Mouse (Mus musculus) cerebellum, adult 11 months (tissue): ENCODE results near the gene Hoxd1.

Experiments
- DNase-seq: peaks from one replicate; pipeline ENCODE4 v3.0.0; 2022

Hoxd1 gene

DNA sequence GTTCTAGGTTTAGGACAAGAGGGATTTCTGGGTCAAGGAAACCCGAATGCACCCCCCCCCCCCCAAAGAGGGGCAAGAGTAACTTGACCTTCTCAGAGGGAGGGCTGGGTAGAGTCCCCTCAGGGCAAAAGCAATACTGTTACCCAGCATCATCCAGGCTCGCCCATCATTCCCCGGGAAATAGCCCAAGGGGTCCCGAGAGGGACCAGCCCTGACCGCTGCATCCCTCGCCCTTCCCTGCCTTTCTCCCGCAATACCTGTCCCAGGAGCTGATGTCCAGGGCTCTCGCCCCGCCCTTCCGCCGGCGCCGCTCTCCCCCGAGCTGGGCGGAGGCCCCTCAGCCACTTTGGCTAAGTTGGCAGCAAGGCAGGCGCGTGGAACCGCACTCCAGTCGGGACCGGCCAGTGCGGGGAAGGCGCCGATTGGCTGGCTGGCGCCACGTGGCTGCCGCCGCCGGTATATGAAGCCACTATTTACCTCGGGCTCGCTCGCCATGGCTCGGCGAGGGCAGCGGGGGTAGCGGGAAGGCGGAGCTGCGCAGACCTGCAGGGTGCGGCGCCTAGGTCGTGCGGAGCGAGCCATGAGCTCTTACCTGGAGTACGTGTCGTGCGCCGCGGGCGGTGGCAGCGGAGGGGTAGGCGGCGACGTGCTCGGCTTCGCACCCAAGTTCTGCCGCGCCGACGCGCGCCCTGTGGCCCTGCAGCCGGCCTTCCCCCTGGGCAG, at the start of gene Hoxd1:
Gene Hoxd1, plus strand, starts transcription at position 459 of the 723 bp plus-strand sequence.
- no peak for DNase-seq

DNA sequence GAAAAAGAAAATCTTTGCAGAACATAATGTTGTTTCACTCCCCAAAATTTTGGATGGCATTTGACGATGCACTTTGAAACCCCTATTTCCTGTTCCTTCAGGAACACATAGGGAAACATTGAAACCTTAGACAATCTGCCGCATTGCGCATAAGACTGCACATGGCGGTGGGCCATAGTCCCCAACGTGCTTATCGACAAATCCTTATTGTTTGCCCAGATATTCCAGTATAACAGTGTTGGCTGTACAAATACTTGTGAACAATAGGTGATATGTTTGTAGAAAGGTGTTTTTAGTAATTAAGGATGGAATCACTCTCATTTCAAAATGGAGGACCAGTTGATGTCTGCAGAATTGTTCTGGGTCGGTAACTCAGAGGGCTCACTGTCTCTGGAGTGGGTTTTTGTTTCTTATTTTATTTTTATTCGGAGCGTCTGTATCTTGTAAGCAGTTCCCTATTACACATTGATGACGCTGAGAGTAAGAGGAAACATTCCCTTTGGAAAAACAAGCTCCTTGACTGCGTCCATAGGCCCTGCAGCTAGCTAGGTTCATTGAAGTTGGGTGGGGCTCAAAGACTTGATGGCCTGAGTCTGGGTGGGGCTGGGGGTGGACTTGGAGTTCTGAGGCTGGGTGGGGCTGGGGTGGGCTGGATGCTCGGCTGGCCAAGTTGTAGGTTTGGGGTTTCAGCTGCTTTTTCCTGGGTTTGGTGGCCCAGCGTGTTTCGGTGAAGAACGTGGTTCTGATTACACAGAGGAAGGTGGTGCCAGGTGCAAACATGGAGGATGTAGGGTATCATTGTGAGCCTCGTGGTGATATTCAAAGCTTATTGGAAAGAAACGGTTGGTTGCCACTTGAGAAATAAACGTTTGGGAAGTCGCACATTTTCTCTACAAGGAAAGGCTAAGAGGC, 49.3 kb upstream of the Hoxd1 start:
- DNase-seq = no peak

GRCm38 (mm10) chr2:74714156-74714789, 48.5 kb upstream of the Hoxd1 start:
- DNase-seq = no peak

GRCm38 (mm10) chr2:74714881-74715280, 47.9 kb upstream of the Hoxd1 start:
- DNase-seq = no peak

GRCm38 (mm10) chr2:74715504-74716241, 47.1 kb upstream of the Hoxd1 start:
- peak; percentile 20 for DNase-seq

DNA sequence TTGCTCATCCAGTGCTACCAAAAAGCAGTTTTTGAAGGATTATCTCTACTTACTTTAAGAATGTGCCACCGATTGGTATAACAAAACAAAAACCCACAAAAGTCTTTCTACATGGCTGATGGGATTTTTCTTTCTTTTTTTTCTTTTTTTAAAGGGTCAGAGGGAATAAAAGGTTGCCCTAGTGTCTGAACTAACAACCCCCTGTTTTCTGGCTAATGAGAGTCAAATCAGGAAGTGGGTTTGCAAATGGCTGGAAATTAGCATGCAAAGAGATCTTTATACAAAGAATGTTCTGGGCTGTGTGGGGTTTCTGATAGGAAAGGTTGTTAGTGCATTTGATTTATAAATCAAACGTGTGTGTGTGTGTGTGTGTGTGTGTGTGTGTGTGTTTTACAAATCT, 42.4 kb upstream of the Hoxd1 start:
- DNase-seq = no peak

DNA sequence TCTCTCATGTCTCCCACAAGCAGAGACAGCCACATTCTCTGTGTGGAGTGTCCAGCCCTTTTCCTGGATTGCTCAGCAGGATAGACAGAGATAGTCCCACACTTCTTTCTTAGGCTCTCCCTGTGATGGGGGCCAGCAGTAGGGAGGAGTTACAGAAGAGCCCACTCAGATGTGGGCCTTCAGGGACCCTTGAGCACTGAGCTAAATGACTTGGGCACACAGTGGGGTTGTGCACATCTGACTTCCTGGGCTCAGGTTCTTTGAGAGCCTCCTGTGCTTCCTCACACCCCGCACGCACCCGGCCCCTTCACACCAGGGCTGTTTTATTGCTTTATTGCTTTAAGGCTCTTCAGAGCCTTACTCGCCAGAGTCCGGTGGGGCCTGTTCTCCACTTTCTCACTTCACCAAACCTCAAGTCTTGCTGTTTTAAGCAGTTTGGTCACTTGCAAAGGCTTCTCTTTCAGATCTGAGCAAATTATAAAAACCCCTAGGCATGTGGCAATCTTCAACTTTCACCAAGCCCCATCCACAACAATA, 41.8 kb upstream of the Hoxd1 start:
- DNase-seq = no peak

- no peak for DNase-seq
Observed at GRCm38 (mm10) chr2:74721882-74722281, 40.9 kb upstream of the Hoxd1 start.

DNA sequence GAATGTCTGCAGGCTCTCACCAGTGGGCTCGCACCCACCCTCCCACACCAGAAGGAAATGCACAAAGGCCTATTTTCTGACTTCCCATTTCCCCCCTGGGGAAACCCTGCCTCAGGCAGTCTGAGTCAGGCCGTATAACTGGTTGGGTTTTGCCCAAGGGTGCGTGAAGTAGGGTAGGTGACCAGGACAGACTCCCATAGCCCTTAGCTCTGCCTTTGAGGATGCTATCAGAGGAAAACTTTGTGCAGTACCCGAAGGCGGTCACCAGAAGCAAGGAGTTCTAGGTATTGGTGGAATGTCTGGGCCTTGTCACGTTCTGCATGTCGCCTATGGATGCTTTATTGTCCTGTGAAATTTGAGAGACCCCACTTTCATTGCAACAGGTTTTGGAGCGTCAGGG, 39.8 kb upstream of the Hoxd1 start:
- DNase-seq = no peak

DNA sequence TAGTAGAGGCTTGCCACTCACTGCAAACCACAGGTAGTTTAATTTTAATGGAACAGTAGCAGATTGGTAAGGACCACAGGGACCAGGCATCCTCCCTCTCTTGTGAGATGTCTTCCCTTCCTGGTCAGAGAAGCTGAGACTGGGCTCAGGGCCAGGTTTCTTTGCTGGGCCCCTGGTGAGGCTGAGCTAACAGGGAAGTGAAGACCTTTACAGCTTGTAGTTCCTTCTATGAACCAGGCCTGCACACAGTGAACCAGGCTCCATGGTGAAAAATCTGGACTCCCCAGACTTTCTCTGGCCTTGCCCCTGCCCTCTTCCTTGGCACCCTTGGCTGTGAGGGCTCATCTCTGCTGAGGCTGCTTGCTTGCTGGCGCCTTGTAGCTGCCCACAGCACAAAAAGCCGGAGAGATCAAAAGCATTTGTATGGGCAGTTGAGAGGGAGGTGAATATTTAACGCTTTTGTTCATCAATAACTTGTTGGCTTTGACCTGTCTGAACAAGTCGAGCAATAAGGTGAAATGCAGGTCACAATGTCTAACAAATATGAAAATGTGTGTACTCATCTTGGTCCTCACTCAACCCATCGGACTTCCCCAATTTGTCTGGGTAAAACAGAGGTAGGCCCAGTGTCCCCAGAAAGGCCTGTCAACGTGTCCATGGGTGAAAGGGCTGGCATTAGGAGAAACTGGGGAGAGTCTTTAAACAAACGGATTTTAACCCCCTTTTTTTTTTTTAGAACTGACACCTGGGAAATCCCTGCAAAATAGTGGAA, 38.4 kb upstream of the Hoxd1 start:
- DNase-seq = no peak

DNA sequence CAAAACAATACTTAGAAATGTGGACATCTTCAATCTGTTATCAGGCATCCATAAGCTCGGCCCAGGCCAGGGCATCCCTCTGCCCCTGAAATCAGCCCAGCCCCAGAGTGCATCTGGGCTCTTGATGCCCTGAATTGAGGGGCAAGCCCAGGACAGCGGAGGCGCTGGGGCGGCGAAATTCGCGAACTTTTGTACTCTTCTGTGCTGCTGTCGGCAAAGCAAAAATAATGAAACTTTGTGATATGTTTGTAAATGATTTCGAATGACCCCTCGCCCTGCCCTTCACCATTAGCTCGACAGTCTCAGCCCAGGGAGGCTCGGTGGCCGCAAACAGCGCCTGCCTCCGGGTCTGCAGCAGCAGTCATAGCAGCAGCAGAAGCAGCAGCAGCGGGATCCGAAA, 37.6 kb upstream of the Hoxd1 start:
- DNase-seq = no peak

DNA sequence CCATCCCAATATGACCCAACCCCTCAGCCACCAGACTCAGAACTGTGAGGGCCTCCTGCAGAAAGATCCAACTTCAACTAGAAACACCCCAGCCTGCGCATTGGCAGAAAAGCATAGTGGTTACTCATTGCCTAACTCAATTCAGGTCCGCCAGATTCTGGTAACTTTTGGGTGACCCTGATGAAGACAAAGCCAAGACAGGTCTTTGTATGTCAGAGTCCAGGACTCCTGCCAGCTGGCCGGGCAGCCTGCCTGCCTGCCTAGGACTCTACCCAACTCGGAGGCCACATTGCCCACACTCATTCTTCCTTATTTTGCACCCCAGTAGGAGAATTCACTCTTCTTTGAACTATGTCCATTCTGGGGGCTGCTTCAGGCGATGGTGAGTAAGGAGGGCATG, 36.2 kb upstream of the Hoxd1 start, which contains the start of gene Gm28230:
Gene Gm28230, plus strand, starts transcription at position 178 of the 400 bp plus-strand sequence.
- DNase-seq = no peak

DNA sequence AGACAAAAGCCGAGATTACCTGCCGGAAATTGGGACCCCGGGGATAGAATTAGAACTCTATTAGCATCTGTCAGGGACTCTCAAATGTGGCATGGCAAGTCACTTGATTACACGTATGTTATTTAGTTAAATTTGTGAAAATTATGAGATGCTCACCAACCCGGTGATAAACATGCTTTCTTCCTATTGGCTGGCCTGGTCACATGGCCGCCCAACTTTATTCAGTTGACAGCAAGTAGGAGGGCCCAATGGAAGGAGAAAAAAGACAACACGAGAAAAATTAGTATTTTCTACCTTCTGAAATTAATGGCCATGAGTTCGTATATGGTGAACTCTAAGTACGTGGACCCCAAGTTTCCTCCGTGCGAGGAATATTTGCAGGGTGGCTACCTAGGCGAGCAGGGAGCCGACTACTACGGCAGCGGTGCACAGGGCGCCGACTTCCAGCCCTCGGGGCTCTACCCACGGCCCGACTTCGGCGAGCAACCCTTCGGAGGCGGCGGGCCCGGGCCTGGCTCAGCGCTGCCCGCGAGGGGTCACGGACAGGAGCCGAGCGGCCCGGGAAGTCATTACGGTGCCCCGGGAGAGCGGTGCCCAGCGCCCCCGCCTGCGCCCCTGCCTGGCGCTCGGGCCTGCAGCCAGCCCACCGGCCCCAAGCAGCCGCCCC, 35.7 kb upstream of the Hoxd1 start:
- no peak for DNase-seq

- no peak for DNase-seq
Observed at GRCm38 (mm10) chr2:74727640-74728302, 35.0 kb upstream of the Hoxd1 start.

DNA sequence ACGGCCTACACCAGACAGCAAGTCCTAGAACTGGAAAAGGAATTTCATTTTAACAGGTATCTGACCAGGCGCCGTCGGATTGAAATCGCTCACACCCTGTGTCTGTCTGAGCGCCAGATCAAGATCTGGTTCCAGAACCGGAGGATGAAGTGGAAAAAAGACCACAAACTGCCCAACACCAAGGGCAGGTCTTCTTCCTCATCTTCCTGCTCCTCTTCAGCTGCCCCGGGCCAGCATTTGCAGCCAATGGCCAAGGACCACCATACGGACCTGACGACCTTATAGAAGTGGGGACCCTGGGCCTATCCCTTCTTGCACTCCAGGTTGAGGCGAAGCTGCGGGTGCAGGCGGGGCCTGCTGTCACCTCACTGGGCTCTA, 34.5 kb upstream of the Hoxd1 start:
- DNase-seq = no peak

GRCm38 (mm10) chr2:74730331-74730730, 32.4 kb upstream of the Hoxd1 start:
- DNase-seq = no peak

DNA sequence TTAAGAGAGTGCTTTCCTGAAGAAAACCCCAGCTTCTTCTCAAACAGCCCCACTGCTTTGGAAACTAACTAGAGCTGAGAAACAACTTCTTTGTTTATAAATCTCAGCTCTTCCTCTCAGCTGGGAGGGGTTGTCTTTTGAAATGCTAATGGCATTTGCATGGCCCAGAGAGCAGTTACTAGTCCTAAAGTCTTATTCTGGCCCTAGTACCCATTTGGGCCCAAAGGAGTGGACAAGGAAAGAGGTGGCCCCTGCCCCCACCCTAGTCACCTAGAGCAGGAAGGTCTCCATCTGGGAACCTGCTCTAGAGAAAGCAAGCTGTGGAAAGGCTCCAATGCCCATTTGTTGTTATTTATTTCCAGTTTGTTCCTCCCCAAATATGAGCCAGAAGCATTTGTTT, 31.7 kb upstream of the Hoxd1 start:
- no peak for DNase-seq

- DNase-seq = no peak
Observed at GRCm38 (mm10) chr2:74731799-74732512, 30.8 kb upstream of the Hoxd1 start.

DNA sequence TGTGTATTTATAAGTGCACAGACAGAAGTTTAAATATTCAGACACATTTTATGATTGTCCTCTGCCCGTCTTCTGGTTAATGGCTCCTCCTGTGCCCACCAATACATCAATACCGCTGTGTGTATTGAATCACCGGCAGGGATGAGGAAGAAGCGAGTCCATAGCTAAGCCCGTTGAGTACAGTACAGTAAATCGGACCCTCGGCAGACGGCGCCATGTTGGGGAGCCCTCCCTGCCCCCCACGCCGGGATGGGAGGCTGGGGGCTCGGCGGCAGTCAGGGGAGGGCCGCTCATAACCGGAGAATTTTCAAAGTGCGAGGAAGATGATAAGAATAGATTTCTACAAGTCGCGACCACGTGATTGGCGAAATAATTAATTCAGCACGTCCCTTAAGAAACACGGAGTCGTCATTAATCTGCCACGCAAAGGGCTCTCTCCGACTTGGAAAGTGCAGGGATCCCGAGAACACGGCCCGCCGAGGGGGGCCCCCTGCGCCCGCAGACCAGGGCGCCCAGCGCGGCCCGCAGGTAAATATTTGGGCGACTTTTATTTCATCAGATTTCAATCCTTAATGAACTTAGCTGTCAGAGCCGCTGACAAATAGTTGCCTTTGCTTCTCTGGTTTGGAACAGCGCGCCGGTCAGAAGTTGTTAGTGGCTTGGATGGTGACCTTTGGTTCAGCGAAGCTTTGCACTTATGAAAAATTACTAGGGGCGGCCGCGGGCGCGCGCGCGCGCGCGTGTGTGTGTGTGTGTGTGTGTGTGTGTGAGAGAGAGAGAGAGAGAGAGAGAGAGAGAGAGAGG, 30.1 kb upstream of the Hoxd1 start:
- DNase-seq = no peak
